Mouse (Mus musculus) inflammation-experienced regulatory T-cells, adult 6 months (primary cell): Measurements from ENCODE around the gene Hes5. TPM values are rescaled to one million over a fixed set of nuclear protein-coding genes. Genes with fewer than 3 reads are reported as not detected.

Experiments
- ATAC-seq: one replicate; pipeline ENCODE4 v1.8.0; 2017
- polyA plus RNA-seq, 3 experiments: library from polyadenylated mRNA; unstranded; fragments of 100-300 nt; shearing (Covaris generic); gene quantifications; one replicate each; pipeline ENCODE4 v1.2.1; 2017

Gene Hes5
- polyA plus RNA-seq, 3 experiments from 2014 or later = 1.2 to 1.3 TPM; not detected in 1

GRCm38 (mm10) chr4:154942632-154943322, 17.9 kb upstream of the Hes5 start:
- peak; percentile 72 for ATAC-seq

- peak; percentile 8 for ATAC-seq
Observed at GRCm38 (mm10) chr4:154943323-154944039, 17.2 kb upstream of the Hes5 start.

- ATAC-seq = peak; percentile 63
Observed at GRCm38 (mm10) chr4:154944121-154944590, 16.6 kb upstream of the Hes5 start.

- no peak for ATAC-seq
Observed at GRCm38 (mm10) chr4:154946319-154946718, 14.4 kb upstream of the Hes5 start.

- no peak for ATAC-seq
Observed at GRCm38 (mm10) chr4:154948066-154948939, 12.4 kb upstream of the Hes5 start.

- no peak for ATAC-seq
Observed at GRCm38 (mm10) chr4:154948940-154949588, 11.7 kb upstream of the Hes5 start.

GRCm38 (mm10) chr4:154949589-154949982, 11.1 kb upstream of the Hes5 start:
- no peak for ATAC-seq

- ATAC-seq = no peak
Observed at GRCm38 (mm10) chr4:154952461-154953241, 8.1 kb upstream of the Hes5 start.

GRCm38 (mm10) chr4:154956604-154957003, 4.1 kb upstream of the Hes5 start:
- no peak for ATAC-seq

- no peak for ATAC-seq
Observed at GRCm38 (mm10) chr4:154957289-154957993, 3.3 kb upstream of the Hes5 start.

GRCm38 (mm10) chr4:154958171-154958570, 2.6 kb upstream of the Hes5 start:
- no peak for ATAC-seq

GRCm38 (mm10) chr4:154958621-154959020, 2.1 kb upstream of the Hes5 start:
- no peak for ATAC-seq

GRCm38 (mm10) chr4:154960021-154960689, 568 bp upstream of the Hes5 start:
- no peak for ATAC-seq

- peak; percentile 11 for ATAC-seq
Observed at GRCm38 (mm10) chr4:154961226-154961738, 559 bp downstream of the Hes5 start.

- peak; percentile 12 for ATAC-seq
Observed at GRCm38 (mm10) chr4:154961911-154962310, 1.2 kb downstream of the Hes5 start.

GRCm38 (mm10) chr4:154962683-154963082, 2.0 kb downstream of the Hes5 start:
- no peak for ATAC-seq

- no peak for ATAC-seq
Observed at GRCm38 (mm10) chr4:154963190-154963836, 2.6 kb downstream of the Hes5 start.

- peak; percentile 74 for ATAC-seq
Observed at GRCm38 (mm10) chr4:154963901-154964580, 3.3 kb downstream of the Hes5 start, which contains the start of gene Pank4. Gene Pank4 (plus strand): TSS chr4:154964123.
